Mouse (Mus musculus) kidney, postnatal 14 days (tissue): Measurements from ENCODE around the gene Trim33.

Source experiments
- DNase-seq: peaks from one replicate; pipeline ENCODE4 v3.0.0; 2022; ENCODE audit warnings: mixed read lengths

The Trim33 gene

GRCm38 (mm10) chr3:103401342-103402098 is 122.4 kb downstream of the Trim33 start:
- DNase-seq = no peak

- DNase-seq = no peak
Measured at GRCm38 (mm10) chr3:103402212-103402611, 123.1 kb downstream of the Trim33 start.

- DNase-seq = no peak
Measured at GRCm38 (mm10) chr3:103405135-103405534, 126.0 kb downstream of the Trim33 start.

- DNase-seq = no peak
Measured at GRCm38 (mm10) chr3:103405871-103406765, 127.0 kb downstream of the Trim33 start.
